Mouse (Mus musculus): ENCODE data around the gene St14. TPM values are rescaled to one million over a fixed set of nuclear protein-coding genes. Genes with fewer than 3 reads are reported as not detected.
"Not testable (repeated sequence)": the region's sequence is repeated elsewhere in the genome, so short reads cannot be mapped to it uniquely, and the experiment has no call there.

The St14 gene
- 1 to 10 TPM in 1 of 2 experiments, under 1 TPM in 1; 0.54 to 1.1 TPM for total RNA-seq (2021)

- DNase-seq (ENCODE audit: extremely low spot score in 1 of 2, low spot score in 1 of 2): no peak
Observed at GRCm38 (mm10) chr9:31131205-31131968, at the start of gene St14. Gene St14, minus strand, starts transcription at chr9:31131853.

GRCm38 (mm10) chr9:31177692-31178091 is 46.0 kb upstream of the St14 start:
- no peak for DNase-seq (ENCODE audit: extremely low spot score in 1 of 2, low spot score in 1 of 2)

- DNase-seq (ENCODE audit: extremely low spot score in 1 of 2, low spot score in 1 of 2): peak; percentile 51 to 77
Observed at GRCm38 (mm10) chr9:31176379-31177130, 44.9 kb upstream of the St14 start.

- no peak for DNase-seq (ENCODE audit: extremely low spot score in 1 of 2, low spot score in 1 of 2)
Observed at GRCm38 (mm10) chr9:31175978-31176377, 44.3 kb upstream of the St14 start.

GRCm38 (mm10) chr9:31175346-31175745 is 43.7 kb upstream of the St14 start:
- no peak for DNase-seq (ENCODE audit: extremely low spot score in 1 of 2, low spot score in 1 of 2)

- no peak for DNase-seq (ENCODE audit: extremely low spot score in 1 of 2, low spot score in 1 of 2)
Observed at GRCm38 (mm10) chr9:31168356-31169093, 36.9 kb upstream of the St14 start.

GRCm38 (mm10) chr9:31167305-31167704 is 35.7 kb upstream of the St14 start:
- no peak for DNase-seq (ENCODE audit: extremely low spot score in 1 of 2, low spot score in 1 of 2)

- not testable (repeated sequence) for DNase-seq (ENCODE audit: extremely low spot score in 1 of 2, low spot score in 1 of 2)
Observed at GRCm38 (mm10) chr9:31165505-31165904, 33.9 kb upstream of the St14 start.

GRCm38 (mm10) chr9:31163327-31163726 is 31.7 kb upstream of the St14 start:
- DNase-seq (ENCODE audit: extremely low spot score in 1 of 2, low spot score in 1 of 2): no peak

- DNase-seq (ENCODE audit: extremely low spot score in 1 of 2, low spot score in 1 of 2): no peak
Observed at GRCm38 (mm10) chr9:31162911-31163310, 31.3 kb upstream of the St14 start.

- DNase-seq (ENCODE audit: extremely low spot score in 1 of 2, low spot score in 1 of 2): no peak
Observed at GRCm38 (mm10) chr9:31159910-31160309, 28.3 kb upstream of the St14 start.

- no peak for DNase-seq (ENCODE audit: extremely low spot score in 1 of 2, low spot score in 1 of 2)
Observed at GRCm38 (mm10) chr9:31156594-31156993, 24.9 kb upstream of the St14 start.

GRCm38 (mm10) chr9:31151050-31151449 is 19.4 kb upstream of the St14 start:
- DNase-seq (ENCODE audit: extremely low spot score in 1 of 2, low spot score in 1 of 2): no peak

- no peak for DNase-seq (ENCODE audit: extremely low spot score in 1 of 2, low spot score in 1 of 2)
Observed at GRCm38 (mm10) chr9:31148135-31148534, 16.5 kb upstream of the St14 start.

- DNase-seq (ENCODE audit: extremely low spot score in 1 of 2, low spot score in 1 of 2): no peak
Observed at GRCm38 (mm10) chr9:31145272-31145925, 13.7 kb upstream of the St14 start.

GRCm38 (mm10) chr9:31142924-31143323 is 11.3 kb upstream of the St14 start:
- DNase-seq (ENCODE audit: extremely low spot score in 1 of 2, low spot score in 1 of 2): no peak

- no peak for DNase-seq (ENCODE audit: extremely low spot score in 1 of 2, low spot score in 1 of 2)
Observed at GRCm38 (mm10) chr9:31133131-31133530, 1.5 kb upstream of the St14 start.

- DNase-seq (ENCODE audit: extremely low spot score in 1 of 2, low spot score in 1 of 2): no peak
Observed at GRCm38 (mm10) chr9:31130357-31131204, 1.1 kb downstream of the St14 start.

- no peak for DNase-seq (ENCODE audit: extremely low spot score in 1 of 2, low spot score in 1 of 2)
Observed at GRCm38 (mm10) chr9:31129956-31130355, 1.7 kb downstream of the St14 start.

All from layer of hippocampus, postnatal 25 days (tissue).